Mouse (Mus musculus) ovary, postnatal 10 days (tissue): ENCODE measurements around the gene Pp2d1.
"Not testable (repeated sequence)": the region's sequence is repeated elsewhere in the genome, so short reads cannot be mapped to it uniquely, and the experiment has no call there.

Experiments used
- DNase-seq: peaks from one replicate; pipeline ENCODE4 v3.0.0; 2022; ENCODE audit warnings: low spot score

Gene Pp2d1

DNA sequence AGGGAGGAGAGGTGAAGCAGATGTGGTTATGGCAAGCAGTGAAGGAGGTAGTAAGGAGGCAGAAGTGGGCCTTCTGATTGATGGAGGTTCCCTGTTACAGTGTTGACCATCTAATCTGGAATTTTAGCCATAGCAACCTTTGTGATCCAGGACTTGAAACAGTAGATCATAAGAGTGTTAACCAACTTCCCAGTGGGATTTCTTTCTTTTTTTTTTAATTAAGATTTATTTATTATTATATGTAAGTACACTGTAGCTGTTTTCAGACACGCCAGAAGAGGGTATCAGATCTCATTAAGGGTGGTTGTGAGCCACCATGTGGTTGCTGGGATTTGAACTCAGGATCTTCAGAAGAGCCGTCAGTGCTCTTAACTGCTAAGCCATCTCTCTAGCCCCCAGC lies at the start of gene Pp2d1:
Pp2d1 (minus strand) TSS at position 101 of the 400 bp plus-strand sequence.
- not testable (repeated sequence) for DNase-seq

DNA sequence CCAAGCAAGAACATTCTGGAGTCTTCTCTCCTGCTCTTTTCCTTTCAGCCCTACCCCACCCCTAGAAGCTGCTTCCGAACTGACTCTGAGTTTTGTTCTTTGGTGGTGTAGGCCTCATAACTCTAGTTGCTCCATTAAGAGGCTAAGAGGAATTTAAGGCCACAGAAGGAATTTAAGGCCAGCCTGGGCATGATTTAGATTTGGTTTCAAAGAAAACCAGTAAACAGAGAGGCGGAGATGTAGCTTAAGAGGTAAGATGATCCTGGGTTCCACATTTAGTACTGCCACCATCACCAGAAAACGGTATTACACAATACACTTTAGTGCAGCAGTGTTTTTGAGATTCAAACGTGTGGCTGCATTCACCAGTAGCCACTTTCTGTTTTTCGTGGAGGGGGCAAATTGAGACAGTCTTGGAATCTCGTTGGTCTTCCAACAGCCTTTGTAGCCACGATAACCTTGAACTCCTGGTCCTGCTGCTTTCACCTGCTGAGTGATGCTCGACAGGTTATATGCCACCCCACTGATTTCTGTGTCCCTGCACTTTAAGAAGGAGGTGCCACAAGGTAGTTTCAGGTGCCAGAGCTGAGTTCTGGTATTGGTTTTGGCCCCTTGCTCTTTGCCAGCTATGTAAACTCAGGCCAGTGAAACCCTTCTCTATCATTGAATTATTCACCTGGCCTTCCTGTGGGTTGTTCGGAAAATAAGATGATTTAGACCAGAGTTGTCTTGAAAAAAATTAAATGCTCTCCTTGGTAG lies 49.0 kb upstream of the Pp2d1 start:
- no peak for DNase-seq

DNA sequence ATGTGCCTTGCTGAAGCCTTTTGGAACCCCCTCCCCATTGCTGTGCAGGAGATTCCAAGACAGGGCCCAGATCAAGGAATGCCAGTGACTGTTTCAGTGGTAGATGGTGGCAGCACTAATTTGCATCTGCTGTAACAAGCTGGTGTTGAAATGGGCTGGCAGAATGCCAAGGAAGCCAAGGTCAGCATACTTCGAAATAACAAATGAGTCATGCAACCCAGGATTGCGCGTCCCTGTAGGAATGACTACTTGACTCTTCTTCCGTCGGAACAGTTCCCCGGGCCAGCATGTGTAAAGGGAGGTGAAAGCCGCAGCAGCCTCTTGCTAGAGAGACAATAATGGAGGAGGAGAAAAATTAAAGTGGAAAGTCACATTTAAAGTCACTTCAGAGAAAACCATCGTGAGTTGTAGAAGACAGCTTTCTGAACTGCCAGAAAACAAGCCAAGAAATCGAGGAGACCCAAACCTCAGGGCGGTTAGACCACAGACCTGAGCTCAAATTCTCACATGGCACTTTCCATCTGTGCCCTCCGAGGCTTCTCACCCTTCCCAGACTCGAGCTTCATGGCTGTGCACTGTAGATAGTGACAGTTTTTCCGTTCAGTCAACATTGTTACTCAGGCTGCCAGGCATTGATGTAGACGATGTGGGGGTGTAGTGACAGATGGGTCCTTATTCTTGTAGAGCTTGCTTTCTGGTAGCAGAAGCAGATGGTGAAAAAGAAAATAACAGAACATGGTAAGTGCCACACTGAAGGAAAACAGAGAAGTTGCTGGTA lies 48.0 kb upstream of the Pp2d1 start:
- DNase-seq, result no peak

DNA sequence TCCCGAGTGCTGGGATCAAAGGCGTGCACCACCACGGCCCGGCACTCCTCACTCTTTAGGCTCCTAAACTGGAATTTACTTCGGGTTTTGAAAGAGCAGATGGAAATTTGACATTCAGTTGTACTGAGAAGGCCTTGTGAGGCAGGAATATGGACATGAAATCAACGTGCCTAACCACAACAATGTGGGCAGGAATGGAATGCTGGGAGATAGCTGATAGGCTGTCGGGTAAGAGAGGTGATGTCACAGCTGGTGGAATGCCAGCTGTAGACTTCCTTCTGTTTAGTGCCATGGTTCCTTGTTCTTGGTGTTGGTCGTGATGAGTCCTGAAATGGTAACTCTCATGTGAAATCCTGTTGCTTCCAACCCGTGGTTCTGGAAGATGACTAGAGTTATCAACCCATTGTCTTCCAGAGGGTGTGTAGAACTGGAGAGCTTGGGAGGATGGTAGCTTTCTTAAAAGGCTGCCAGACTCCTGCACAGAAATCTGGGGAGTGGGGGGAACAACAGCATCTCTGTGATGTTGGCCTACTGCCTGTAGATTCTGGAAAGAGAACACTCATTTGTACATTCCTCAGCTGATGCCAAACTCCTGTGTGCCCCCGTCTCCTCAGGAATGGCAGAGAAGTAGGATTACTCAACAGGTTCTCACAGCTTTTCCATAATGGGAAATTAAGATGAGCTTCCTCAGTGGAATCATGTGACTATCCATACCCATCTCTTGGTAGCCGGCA lies 44.8 kb upstream of the Pp2d1 start:
- no peak for DNase-seq

DNA sequence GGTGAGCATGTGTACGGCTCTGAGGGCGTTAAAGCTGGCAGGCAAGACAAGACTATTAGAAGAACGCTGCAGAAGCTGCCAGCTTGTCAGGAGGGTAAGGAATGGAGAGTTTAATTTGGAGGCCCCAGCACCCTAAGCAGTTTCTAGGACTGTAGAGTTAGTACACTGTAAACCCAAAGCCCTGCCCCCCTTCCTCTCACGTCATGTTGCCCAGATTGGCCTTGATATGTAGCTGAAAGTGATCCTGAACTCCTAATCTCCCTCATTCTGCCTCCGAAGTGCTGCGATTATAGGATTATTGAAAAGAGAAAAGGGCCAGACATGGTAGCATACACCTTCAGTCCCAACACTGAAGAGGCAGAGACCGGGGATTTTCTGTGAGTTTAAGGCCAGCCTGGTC lies 43.6 kb upstream of the Pp2d1 start:
- no peak for DNase-seq

DNA sequence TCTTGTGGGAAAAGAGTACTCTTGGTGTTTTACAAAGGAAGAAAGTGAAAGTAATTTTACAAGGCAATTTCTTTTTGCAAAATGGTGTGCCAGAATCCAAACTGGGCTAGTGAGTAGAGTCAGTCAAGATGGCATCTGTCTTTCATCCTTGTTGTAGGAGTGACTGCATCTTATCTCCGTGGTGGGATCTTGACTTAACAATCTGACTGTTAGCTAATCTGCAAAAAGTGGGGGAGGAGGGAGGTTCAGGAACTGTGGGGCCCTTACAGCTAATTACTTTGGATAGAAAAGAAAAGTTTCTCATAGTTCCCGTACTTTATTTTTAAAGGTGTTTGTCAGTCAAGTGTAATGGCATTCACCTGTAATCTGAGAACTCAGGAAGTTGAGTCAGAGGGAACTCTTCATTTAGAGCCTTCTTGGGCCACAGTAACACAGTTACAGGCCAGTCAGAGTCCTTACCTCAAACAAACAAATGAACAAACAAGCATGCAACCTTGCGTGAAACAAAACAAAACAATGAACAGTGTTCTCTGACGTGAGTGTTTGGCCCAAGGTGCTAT lies 42.9 kb upstream of the Pp2d1 start:
- no peak for DNase-seq

DNA sequence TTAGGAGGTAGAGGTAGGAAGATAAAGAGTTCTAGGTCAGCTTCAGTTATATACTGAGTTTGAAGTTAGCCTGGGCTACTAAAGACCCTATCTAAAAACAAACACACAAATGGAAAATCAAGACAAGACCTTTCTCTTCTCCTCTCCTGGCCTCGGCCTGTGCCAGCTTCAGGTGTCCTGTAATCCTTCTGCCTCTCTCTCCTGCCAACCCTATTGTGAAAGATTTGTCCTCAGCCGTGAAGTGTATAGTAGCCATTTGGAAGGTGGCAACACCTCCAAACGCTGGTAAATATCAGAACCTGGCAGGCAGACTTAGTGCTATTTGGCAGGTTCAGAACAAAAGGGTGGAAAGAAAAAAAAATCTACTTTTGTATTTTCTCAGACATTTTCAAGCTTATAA lies 41.0 kb upstream of the Pp2d1 start:
- no peak for DNase-seq

DNA sequence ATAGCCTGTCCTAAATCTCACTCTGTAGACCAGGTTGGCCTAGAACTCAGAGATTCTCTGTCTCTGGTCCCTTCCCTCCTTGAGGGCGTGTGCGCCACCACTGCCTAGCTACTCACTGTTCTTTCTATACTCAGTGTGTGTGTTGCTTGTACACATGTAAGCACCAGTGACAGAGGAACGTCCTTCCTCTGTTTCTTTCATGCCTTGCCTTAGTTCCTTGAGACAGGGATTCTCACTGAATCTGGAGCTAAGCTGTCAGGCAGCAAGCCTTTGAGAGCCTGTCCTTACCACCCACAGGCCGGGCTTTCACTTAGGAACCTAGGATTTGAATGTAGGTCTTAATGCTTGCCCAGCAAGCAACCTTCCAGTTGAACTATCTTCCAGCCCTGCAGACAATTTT lies 40.4 kb upstream of the Pp2d1 start:
- DNase-seq, result no peak

DNA sequence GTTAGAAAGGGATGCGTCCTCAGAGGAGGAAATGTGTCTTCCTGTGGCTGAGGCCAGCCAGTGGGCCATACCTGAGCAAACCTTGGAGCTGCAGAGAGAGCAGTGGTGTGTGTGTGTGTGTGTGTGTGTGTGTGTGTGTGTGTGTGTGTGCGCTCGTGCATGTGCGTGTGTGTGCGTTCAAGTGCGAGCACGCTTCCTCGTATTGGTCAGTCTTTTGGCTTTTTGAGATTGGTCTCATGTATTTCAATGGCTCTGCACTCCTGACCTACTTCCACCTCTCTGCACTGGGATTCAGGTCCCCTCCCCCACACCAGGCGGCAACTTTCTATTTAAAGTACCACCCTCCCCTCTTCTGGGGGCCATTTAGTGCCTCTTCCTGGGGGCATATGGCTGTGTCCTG lies 39.5 kb upstream of the Pp2d1 start:
- DNase-seq, result no peak

DNA sequence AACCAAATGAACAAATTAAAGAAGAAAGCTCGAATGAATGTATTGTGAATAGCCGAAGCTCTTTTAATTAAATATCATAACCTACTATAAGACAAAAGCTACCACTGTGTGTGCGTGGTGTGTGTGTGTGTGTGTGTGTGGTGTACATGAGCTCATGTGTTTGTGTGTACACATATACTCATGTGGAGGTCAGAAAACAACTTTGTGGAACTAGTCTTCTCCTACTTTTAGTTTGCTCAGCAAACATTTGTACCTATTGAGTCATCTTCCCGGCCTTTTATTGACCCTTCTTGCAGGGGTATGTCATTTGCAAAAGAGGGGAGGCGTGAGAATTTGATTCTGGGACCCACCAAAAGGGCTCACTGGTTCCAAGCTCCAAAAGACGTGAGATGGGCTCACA lies 39.0 kb upstream of the Pp2d1 start:
- no peak for DNase-seq

DNA sequence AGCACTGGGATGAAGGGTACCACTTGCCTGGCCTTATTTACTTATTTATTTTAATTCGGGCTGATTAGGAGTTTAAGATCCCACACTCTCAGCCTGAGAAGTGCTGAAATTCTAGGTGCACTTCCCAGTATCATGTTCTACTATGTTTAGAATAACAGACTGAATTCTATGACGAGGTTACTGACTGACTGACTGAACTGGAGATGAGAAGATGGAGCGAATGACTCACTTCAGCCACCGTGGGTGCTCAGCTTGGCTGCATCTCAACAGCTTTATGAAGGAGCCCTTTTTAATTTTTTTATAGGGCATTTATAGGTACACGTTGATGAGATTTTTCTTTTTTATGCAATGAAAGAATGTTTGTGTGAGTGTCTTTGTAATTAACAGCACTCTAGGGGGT lies 38.5 kb upstream of the Pp2d1 start:
- no peak for DNase-seq

DNA sequence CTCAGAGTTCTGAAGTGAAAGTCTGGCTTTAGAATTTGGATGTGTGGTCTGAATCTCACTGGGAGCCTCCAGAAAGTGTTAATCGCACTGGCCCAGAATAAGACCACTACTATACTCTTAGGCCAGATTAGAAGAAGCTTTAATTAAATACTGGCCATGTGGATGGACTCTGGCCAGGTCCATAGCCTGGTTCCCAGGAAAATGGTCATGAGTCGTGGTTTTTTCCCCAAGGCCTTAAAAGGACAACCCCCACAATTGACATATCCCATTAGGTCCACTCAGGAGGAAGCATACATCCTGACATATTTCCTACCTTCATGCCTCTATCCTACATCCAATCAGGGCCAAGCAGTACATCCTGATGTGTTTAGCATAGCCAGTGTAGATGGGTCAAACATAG lies 37.9 kb upstream of the Pp2d1 start:
- no peak for DNase-seq

DNA sequence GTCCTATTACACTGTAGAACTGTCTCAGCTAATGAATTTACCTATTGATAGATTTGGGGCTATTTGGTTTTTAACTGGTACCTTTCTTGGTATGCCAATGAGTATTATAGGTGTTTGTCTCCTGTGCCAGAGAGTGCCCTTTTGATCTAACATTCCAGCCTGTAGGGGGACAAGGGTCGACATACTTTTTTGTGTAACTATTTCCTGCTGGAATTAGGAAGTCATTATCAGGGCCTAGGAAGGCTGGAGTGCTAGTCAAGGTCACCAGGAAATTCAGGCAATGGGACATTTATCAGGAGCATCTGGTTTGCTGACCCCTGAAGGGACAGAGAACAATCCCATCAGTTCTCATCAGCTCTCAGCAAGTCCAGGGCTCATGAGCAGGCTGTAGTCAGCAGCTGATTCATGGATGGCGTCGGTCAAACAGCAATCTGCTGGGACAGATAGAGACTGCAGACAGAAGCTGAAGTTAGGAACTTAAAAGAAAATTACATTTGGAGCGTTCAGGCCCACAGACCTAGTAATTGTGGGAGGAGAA lies 33.8 kb upstream of the Pp2d1 start:
- no peak for DNase-seq

DNA sequence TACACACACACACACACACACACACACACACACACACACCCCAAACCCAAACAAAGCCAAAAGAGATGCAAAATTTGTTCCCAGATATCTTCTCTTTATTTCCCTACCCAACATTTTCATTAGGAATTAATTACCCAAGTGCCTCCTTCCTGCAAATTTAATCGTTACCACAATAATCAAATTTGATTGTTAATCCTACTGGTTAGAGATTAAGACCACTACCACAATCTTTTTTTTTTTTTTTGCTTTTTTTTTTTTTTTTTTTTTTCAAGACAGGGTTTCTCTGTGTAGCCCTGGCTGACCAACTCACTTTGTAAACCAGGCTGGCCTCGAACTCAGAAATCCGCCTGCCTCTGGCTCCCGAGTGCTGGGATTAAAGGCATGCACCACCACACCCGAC lies 31.7 kb upstream of the Pp2d1 start:
- DNase-seq, result not testable (repeated sequence)

DNA sequence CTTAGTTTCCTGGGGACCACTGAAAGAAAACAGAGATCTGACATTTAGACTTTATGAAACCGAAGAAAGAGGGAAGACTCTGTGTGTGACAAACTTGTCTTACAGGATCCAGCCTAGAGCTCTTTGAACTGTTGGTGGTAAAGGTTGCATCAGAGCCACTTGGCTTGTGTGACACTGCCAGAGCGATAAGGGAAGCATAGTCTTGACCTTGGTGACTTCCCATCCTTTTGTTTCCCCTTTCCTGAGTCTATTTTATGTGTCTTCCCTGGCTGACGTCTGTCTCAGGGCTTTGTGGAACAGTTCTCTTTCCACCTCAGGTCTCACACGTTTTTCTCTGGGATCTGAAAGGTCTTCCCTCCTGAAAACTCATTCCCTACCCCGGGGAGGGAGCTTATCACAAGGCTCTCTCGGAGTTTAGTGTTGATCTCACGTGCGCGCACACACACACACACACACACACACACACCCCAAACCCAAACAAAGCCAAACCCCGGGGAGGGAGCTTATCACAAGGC lies 31.2 kb upstream of the Pp2d1 start:
- DNase-seq, result no peak

DNA sequence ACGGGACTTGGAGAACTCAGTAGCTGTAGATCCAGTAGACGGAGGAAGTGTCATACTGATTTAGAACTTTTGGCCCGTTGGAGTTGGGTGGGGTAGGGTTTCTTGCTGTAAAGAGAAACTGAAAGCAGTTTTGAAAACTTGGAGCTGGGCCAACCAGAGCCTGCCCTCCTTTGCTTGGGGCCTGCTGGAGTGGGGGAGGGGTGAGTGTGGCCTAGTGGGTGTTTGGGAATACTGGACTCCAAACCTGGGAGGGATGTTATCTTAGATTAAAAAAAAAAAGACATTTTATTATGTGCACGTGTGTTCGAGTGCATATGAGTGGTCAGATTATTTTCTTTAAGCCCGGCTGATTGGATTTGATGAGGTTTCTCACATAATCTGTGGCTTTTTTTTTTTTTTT lies 30.6 kb upstream of the Pp2d1 start:
- DNase-seq, result peak; percentile 36

DNA sequence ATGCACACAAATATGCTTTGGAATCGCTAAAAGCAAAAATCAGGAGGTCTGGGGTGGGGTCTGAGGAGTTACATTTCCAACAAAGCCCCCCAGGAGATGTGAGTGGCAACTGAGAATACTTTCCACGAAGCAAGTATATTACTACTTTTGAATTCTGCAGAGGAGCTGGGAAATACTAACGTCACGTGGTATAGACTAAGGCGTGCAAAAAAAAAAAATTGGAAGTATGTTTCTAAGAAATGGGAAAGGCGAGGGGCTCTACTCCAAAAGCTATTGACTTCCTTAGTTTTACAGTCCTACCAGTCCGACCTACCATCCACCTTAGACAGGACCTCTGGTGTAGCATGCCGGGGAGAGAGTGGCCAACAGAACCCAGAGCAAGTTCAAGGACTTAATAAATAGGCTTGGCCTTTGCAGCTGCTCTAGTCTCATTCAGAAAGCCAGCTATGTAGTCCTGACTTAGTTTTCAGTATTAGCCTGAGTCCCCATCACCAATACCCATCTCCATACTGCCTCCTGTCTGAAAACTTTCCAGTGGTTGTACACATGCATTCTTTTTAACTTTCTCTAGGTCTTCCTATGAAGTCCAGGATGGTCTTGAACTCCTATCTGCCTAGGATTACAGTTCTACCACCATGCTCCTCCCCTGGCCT lies 29.6 kb upstream of the Pp2d1 start:
- DNase-seq, result no peak

DNA sequence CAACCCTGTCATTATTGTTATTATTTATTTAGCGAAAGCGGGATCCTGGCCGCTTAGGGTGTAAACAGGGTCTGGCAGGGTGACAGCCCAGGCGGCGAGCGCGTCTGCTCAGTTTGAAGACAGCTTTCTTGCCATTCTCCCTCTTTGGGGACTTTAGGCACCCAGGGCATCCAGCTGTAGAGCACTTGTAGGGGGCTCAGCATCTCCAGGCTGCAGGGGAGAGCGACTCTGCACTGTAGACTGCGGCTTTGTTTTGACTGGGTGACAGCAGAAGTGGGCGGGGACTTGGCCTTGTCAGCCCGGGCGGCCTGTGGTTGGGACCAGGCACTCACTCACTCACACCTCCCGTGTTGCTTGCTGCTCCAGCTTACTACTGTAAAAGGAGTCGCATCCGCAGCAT lies 28.9 kb upstream of the Pp2d1 start:
- peak; percentile 36 for DNase-seq

DNA sequence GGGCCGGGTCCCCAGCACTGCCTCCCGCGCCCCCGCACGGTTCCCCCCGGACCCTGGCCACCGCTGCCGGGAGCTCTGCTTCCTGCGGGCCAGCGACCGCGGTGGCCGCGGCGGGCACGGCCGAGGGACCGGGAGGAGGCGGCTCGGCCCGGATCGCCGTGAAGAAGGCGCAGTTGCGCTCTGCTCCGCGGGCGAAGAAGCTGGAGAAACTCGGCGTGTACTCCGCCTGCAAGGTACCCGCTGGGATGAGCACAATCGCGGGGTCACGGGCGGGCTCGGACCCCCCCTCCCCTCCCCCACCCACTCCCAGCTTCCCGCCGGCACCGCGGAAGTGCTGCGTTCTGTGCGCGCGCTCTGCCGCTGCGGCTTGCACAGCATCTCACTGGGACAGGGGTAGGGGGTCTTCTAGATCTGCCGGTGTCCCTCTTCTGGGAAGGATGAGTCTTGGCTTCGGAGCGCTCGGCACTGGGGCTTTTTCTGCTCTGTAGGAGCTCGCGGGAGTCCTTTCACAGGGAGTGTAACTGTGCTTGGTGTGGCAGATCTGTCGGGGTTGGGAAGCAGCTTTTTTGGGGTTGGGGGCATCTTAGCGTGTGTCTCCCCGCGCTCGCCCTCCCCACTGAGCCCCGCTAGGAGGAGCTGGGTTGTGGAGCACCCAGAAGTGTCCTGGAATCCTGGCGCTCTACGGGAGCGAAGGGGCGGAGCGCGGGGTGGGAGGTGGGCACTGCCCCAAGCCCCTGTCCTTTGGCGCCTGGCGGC lies 28.3 kb upstream of the Pp2d1 start:
- DNase-seq, result peak; percentile 58

DNA sequence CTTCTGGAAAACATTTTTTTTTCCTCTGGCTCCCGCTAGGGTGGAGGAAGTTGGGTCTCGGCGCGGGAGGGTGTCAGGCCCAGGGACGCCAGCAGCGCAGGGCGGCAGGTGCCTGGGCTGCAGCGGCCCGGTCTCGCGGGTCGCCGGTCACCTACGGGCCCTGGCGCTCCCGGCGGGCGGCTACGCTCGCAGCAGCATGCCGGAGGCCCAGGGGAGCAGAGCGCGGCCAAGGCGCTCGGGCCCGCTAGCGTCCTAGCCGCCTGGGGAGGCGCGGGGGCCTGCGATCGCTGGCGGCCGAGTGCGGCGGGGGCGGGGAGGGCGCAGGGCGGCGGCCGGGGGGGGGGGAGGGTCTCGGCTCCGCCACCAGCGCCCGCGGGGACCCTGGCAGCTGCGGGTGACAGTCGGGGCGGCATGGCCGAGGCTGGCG lies 27.7 kb upstream of the Pp2d1 start:
- peak; percentile 61 for DNase-seq
